Mouse (Mus musculus): ENCODE measurements around the gene Unk.

- TF ChIP-seq CTCF (IDR thresholded peaks at IDR 0.05; ENCODE audit: low read depth) = no peak
- no peak for TF ChIP-seq EP300 (optimal IDR thresholded peaks at IDR 0.05)
These were observed 7.7 kb downstream of the Unk start for GRCm38 (mm10) chr11:116037826-116038225.

All from stomach, postnatal 0 days (tissue).